Mouse (Mus musculus): Measurements from ENCODE around the gene Cyp2c68. TPM values are rescaled to one million over a fixed set of nuclear protein-coding genes. Genes with fewer than 3 reads are reported as not detected.
"Not testable (repeated sequence)": the region's sequence is repeated elsewhere in the genome, so short reads cannot be mapped to it uniquely, and the experiment has no call there.

The Cyp2c68 gene
- polyA plus RNA-seq (2015; fragmentation: Nextera tagmentation; extraction: Ambion mirVana) = 0.12 and 4.8 TPM in 2 replicates

DNA sequence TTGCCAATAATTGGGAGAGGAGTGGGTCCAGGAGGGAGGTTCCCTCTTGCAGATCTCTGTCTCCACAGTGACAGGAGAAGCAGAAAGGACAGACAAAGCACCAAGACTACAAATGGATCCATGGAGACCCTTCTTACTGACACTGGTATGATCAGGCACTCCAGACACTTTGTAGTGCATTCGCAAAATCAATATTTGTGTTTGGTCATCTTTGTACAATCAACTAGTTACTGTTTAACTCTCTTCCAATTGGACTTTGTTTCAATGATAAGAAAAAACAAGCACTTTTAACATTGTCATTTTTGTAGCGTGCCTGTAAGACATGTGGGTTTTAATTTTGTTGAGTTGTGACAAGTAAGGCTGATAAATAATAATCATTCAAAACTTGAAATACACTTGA lies at the start of gene Cyp2c68:
TSS of gene Cyp2c68 (minus strand) at position 135 of the 400 bp plus-strand sequence.
- no peak for ATAC-seq (ENCODE audit: low FRiP score)
- 89% methylated on average over 2 of the region's 2 CpGs for WGBS

DNA sequence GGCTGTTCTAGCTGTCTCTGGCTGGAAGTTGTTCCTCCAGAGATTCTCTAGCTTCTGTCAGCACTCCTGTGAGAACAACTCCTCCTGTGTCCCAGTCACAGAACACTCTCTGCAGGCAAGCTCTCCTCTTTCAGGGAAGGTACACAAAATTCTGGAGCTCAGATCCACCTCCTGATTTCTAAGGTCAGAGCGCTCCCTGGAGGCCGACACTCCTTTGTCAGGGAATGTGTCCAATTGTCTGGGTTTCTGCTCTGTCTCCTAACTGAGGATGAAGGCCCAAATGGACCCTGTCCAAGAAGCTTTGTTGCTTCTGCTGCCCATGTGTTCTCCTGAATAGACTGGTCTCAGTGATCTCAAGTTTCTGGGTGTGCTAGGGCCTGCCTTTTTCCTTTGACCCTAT lies 44.6 kb upstream of the Cyp2c68 start:
- H3K4me1 ChIP-seq; H3K9me3 ChIP-seq (replicated peaks); H3K27ac ChIP-seq (replicated peaks); ATAC-seq (ENCODE audit: low FRiP score); H3K4me2 ChIP-seq; H3K4me3 ChIP-seq (replicated peaks); H3K27me3 ChIP-seq (replicated peaks); H3K36me3 ChIP-seq; H3K9ac ChIP-seq (replicated peaks): not testable (repeated sequence)
- WGBS = 68% methylated on average over 2 of the region's 2 CpGs

More for the DNA sequence above, at the start of gene Cyp2c68:
- Histone ChIP-seq H3K36me3 (no peaks in the 10 kb centered on the region), H3K4me2 (no peak within 1 kb of the TSS), H3K4me3 (replicated peaks) (no peak within 1 kb of the TSS), H3K27me3 (replicated peaks) (no peaks in the 10 kb centered on the region), H3K9ac (replicated peaks) (no peak within 1 kb of the TSS), H3K9me3 (replicated peaks) (no peaks in the 10 kb centered on the region), H3K4me1 (no peaks in the 10 kb centered on the region), H3K27ac (replicated peaks) (no peak within 1 kb of the TSS)

DNA sequence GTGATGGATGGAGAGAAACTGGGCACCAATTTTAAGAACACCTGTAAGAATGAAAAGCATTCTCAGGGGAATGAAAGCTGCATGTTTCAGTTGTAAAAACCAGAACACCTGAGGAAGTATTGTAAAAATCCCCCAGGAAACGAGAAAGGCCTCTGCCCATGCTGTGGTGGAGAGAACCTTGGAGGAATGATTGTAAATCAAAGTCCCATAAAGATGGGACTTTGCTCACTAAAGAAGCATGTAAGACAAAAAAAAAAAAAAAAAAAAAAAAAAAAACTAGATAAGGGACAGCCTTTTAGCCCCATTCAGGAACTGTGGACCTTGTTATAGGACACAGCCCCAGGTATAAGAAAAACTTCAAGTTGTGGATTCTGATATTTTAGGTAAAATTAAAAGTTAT lies 4.5 kb upstream of the Cyp2c68 start:
- no peaks in the 10 kb centered on the region for H3K9me3 ChIP-seq (replicated peaks)
- H3K27ac ChIP-seq (replicated peaks) = no peak overlapping the region
- 53% methylated on average over 1 of the region's 1 CpGs for WGBS
- no peak overlapping the region for H3K4me2 ChIP-seq
- no peaks in the 10 kb centered on the region for H3K27me3 ChIP-seq (replicated peaks)
- no peaks in the 10 kb centered on the region for H3K36me3 ChIP-seq
- ATAC-seq (ENCODE audit: low FRiP score) = no peak
- no peak overlapping the region for H3K4me3 ChIP-seq (replicated peaks)
- no peaks in the 10 kb centered on the region for H3K4me1 ChIP-seq
- no peak overlapping the region for H3K9ac ChIP-seq (replicated peaks)

GRCm38 (mm10) chr19:39744361-39744760 lies 3.5 kb upstream of the Cyp2c68 start:
- H3K9ac ChIP-seq (replicated peaks); H3K36me3 ChIP-seq; H3K4me2 ChIP-seq; H3K9me3 ChIP-seq (replicated peaks); H3K27me3 ChIP-seq (replicated peaks); H3K27ac ChIP-seq (replicated peaks); ATAC-seq (ENCODE audit: low FRiP score); H3K4me1 ChIP-seq; H3K4me3 ChIP-seq (replicated peaks): not testable (repeated sequence)
- WGBS = 62% methylated on average over 1 of the region's 1 CpGs

- H3K27ac ChIP-seq (replicated peaks); H3K9me3 ChIP-seq (replicated peaks); H3K27me3 ChIP-seq (replicated peaks); H3K36me3 ChIP-seq; H3K9ac ChIP-seq (replicated peaks); ATAC-seq (ENCODE audit: low FRiP score); H3K4me3 ChIP-seq (replicated peaks); H3K4me1 ChIP-seq; H3K4me2 ChIP-seq: not testable (repeated sequence)
- 82% methylated on average over 2 of the region's 2 CpGs for WGBS
Observed at GRCm38 (mm10) chr19:39711116-39711515, 29.7 kb downstream of the Cyp2c68 start.

DNA sequence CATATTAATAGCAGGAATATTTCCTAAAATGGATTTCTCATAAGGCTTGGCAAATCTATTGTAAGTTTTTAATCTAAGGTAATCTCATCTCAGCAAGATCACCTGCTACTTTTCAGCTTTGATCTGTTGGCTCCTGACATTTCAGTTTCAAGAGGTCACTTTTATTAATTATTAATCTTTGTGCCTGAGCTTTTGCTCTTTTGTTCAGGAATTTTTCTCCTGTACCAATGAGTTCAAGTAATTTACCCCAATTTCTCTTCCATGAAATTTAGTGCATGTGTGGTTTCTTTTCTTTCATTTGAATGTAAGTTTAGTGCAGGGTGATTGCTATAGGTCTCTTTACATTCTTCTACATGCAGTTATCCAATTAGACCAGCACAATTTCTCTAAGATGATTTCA lies 75.2 kb downstream of the Cyp2c68 start:
- ATAC-seq (ENCODE audit: low FRiP score); H3K4me1 ChIP-seq; H3K9me3 ChIP-seq (replicated peaks); H3K4me3 ChIP-seq (replicated peaks); H3K27ac ChIP-seq (replicated peaks); H3K36me3 ChIP-seq; H3K4me2 ChIP-seq; H3K27me3 ChIP-seq (replicated peaks); H3K9ac ChIP-seq (replicated peaks): not testable (repeated sequence)

DNA sequence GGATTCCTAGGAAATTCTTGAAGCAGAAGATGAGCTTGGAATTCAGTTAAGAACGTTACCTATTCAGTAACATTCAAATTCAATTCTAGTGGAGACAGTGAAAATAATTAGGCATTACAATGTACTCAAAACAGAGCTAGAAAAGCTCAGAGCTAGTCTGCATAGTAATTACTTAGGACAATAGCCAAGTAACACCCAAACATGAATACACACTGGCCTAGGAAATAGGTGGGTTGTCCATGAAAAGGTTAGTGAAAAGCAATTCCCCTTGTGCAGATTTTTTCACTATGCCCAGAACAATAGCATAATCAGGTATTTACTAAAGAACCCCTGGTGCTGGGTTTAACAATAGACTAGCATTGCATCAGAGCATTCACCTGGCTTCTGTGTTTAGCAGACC lies 88.5 kb downstream of the Cyp2c68 start:
- H3K4me3 ChIP-seq (replicated peaks) = no peak overlapping the region
- WGBS = 67% methylated on average over 1 of the region's 1 CpGs
- H3K27ac ChIP-seq (replicated peaks) = no peak overlapping the region
- ATAC-seq (ENCODE audit: low FRiP score) = no peak
- no peaks in the 10 kb centered on the region for H3K27me3 ChIP-seq (replicated peaks)
- H3K36me3 ChIP-seq = no peaks in the 10 kb centered on the region
- H3K9me3 ChIP-seq (replicated peaks) = peaks cover 6% of the 10 kb centered on the region; the same call in 1 of the 2 replicates
- no peaks in the 10 kb centered on the region for H3K4me1 ChIP-seq
- no peak overlapping the region for H3K4me2 ChIP-seq
- H3K9ac ChIP-seq (replicated peaks) = no peak overlapping the region

- Histone ChIP-seq H3K9me3 (replicated peaks) (peaks cover 6% of the 10 kb centered on the region; the same call in 1 of the 2 replicates), H3K9ac (replicated peaks) (no peak within 1 kb of the TSS), H3K4me3 (replicated peaks) (no peak within 1 kb of the TSS), H3K4me2 (no peak within 1 kb of the TSS), H3K36me3 (no peaks in the 10 kb centered on the region), H3K27ac (replicated peaks) (no peak within 1 kb of the TSS), H3K4me1 (no peaks in the 10 kb centered on the region), H3K27me3 (replicated peaks) (no peaks in the 10 kb centered on the region)
- WGBS = 89% methylated on average over 1 of the region's 1 CpGs
- no peak for ATAC-seq (ENCODE audit: low FRiP score)
Observed at GRCm38 (mm10) chr19:39648938-39649337, 91.9 kb downstream of the Cyp2c68 start, which contains the start of gene Cyp2c67. TSS of gene Cyp2c67 (minus strand) at chr19:39649051.

- H3K36me3 ChIP-seq = no peaks in the 10 kb centered on the region
- ATAC-seq (ENCODE audit: low FRiP score) = no peak
Observed at GRCm38 (mm10) chr19:39647519-39647918, 93.3 kb downstream of the Cyp2c68 start.

DNA sequence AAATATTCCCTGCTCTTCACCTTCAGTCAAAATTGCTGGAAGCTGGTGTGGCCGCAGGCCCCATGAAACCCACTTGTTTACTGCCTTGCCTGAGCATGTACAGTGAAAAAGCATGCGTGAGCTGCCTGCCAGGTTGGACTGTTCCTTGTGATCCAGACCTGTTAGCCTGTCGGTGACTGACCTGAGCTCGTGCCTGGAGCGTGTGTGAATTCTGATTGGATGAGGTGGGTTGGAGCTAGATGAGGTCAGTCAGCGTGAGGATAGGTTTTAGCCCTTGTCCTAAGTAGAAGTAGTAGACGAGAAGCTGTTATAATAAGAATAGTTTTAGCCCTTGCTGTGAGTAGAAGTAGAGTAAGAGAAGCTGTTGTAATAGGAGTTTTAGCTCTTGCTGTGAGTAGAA lies 96.3 kb downstream of the Cyp2c68 start:
- not testable (repeated sequence) for H3K36me3 ChIP-seq; H3K9me3 ChIP-seq (replicated peaks); H3K4me3 ChIP-seq (replicated peaks); ATAC-seq (ENCODE audit: low FRiP score); H3K4me1 ChIP-seq; H3K9ac ChIP-seq (replicated peaks); H3K27me3 ChIP-seq (replicated peaks); H3K4me2 ChIP-seq; H3K27ac ChIP-seq (replicated peaks)
- WGBS = 86% methylated on average over 7 of the region's 7 CpGs

More at GRCm38 (mm10) chr19:39647519-39647918, 93.3 kb downstream of the Cyp2c68 start:
- H3K9ac ChIP-seq (replicated peaks) = no peak overlapping the region
- H3K4me1 ChIP-seq = no peaks in the 10 kb centered on the region
- no peak overlapping the region for H3K4me2 ChIP-seq
- no peaks in the 10 kb centered on the region for H3K27me3 ChIP-seq (replicated peaks)
- H3K27ac ChIP-seq (replicated peaks) = no peak overlapping the region
- peaks cover 3% of the 10 kb centered on the region; the same call in 1 of the 2 replicates for H3K9me3 ChIP-seq (replicated peaks)
- no peak overlapping the region for H3K4me3 ChIP-seq (replicated peaks)
- WGBS = 92% methylated on average over 9 of the region's 9 CpGs

Other genes starting within 250 kb of the Cyp2c68 start
- not detected in 2 replicates for gene Cyp2c39, start 230.2 kb downstream of the Cyp2c68 start, polyA plus RNA-seq (2015; fragmentation: Nextera tagmentation; extraction: Ambion mirVana)
- gene Cyp2c67, start 92.0 kb downstream of the Cyp2c68 start, polyA plus RNA-seq (2015; fragmentation: Nextera tagmentation; extraction: Ambion mirVana) = not detected in 2 replicates
- gene Cyp2c40, start 71.8 kb upstream of the Cyp2c68 start, polyA plus RNA-seq (2015; fragmentation: Nextera tagmentation; extraction: Ambion mirVana) = not detected in 2 replicates
- not detected in 2 replicates for gene Cyp2c69, start 145.7 kb upstream of the Cyp2c68 start, polyA plus RNA-seq (2015; fragmentation: Nextera tagmentation; extraction: Ambion mirVana)